ENCODE assay signal across 11 mouse cellular contexts in the genomic region with DNA sequence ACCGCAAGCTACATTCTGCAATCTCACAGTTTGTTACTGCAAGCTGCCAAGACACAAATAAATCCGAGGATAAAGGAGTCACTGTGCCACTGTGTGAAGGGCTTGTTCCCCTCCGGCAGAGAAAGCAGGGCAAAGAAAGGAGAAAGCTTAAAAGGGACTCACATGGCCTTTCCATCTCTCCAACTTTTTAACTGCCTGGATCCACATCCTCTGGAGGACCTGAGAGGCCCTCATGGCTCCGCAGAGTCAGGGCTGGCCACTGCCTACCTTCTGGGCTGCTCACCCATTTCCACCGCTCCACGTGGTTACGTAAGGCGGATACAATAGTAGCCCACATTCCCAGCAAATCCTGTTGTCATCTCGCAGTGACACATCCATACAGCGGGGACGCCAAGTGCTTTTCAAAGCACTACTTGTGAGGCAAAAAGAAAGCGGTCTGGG.
DNase-seq lines count a peak whose midpoint lies in the region; ATAC-seq lines count a peak whose summit lies in the region.
"Had no signal": no experiment of that assay in that cellular context is flagged by ENCODE, and none has a peak within 500 bp of the region (broad histone marks: within the 10 kb centered on the region; RNA-seq: fewer than 3 reads in every experiment).

No protein-coding gene starts in this region.

- peaks cover 10% of the 10 kb centered on the region; the same call in 1 of the 2 replicates for H3K4me1 ChIP-seq in neural tube, embryonic 12.5 days
- H3K4me1 ChIP-seq in midbrain, embryonic 14.5 days (ENCODE audit: control insufficient read depth, insufficient read depth, low read length) = peaks cover 12% of the 10 kb centered on the region
- H3K4me1 ChIP-seq in limb, embryonic 10.5 days = no peaks in the 10 kb centered on the region
- H3K4me1 ChIP-seq: embryonic facial prominence, embryonic 15.5 days had no signal

- H3K4me3 ChIP-seq in neural tube, embryonic 12.5 days = no peak overlapping the region
- H3K4me3 ChIP-seq in midbrain, embryonic 14.5 days (replicated peaks; ENCODE audit: low read depth, low read length) = no peak overlapping the region
- H3K4me3 ChIP-seq in limb, embryonic 10.5 days = no peak overlapping the region
- H3K4me3 ChIP-seq: embryonic facial prominence, embryonic 15.5 days had no signal

- WGBS in neural tube, embryonic 12.5 days = 73% methylated on average over 12 of the region's 12 CpGs
- WGBS in midbrain, embryonic 14.5 days = 33% methylated on average over 12 of the region's 12 CpGs
- 93% methylated on average over 12 of the region's 12 CpGs for WGBS in limb, embryonic 10.5 days

- no peak overlapping the region for H3K9ac ChIP-seq in neural tube, embryonic 12.5 days
- H3K9ac ChIP-seq in midbrain, embryonic 14.5 days (replicated peaks; ENCODE audit: low read length) = no peak overlapping the region
- H3K9ac ChIP-seq: embryonic facial prominence, embryonic 15.5 days; liver, postnatal 0 days had no signal

- no peak for DNase-seq in neural tube, embryonic 10.5 days (ENCODE audit: extremely low spot score, low spot score)
- peak; percentile 68 to 74 for DNase-seq in layer of hippocampus, adult 8-10 months (ENCODE audit: low spot score in 2 of 2)
- peak; percentile 53 for DNase-seq in midbrain, embryonic 14.5 days
- DNase-seq in limb, embryonic 10.5 days (ENCODE audit: low spot score) = no peak
- DNase-seq in lung, postnatal 10 days = no peak
- no peak for DNase-seq in natural killer cell, adult 2 months (ENCODE audit: low spot score in 2 of 2)
- no peak for DNase-seq in thymus, postnatal 36 days
- DNase-seq: adrenal gland, adult 8-10 months; liver, postnatal 0 days had no signal

- no peak overlapping the region for H3K4me2 ChIP-seq in neural tube, embryonic 12.5 days (replicated peaks)
- peak overlapping the region; percentile 30 for H3K4me2 ChIP-seq in midbrain, embryonic 14.5 days (ENCODE audit: low read length)
- H3K4me2 ChIP-seq: embryonic facial prominence, embryonic 15.5 days had no signal

- no peaks in the 10 kb centered on the region for H3K9me3 ChIP-seq in neural tube, embryonic 12.5 days
- no peaks in the 10 kb centered on the region for H3K9me3 ChIP-seq in midbrain, embryonic 14.5 days (ENCODE audit: control insufficient read depth, low read length)
- H3K9me3 ChIP-seq in limb, embryonic 10.5 days (replicated peaks) = no peaks in the 10 kb centered on the region
- H3K9me3 ChIP-seq: embryonic facial prominence, embryonic 15.5 days had no signal

- H3K36me3 ChIP-seq in neural tube, embryonic 12.5 days = no peaks in the 10 kb centered on the region
- no peaks in the 10 kb centered on the region for H3K36me3 ChIP-seq in midbrain, embryonic 14.5 days (ENCODE audit: control insufficient read depth, insufficient read depth, low read length)
- peaks cover 12% of the 10 kb centered on the region for H3K36me3 ChIP-seq in limb, embryonic 10.5 days
- H3K36me3 ChIP-seq: embryonic facial prominence, embryonic 15.5 days had no signal

- no peak overlapping the region for H3K27ac ChIP-seq in neural tube, embryonic 12.5 days
- H3K27ac ChIP-seq in midbrain, embryonic 14.5 days (replicated peaks; ENCODE audit: low read depth, low read length) = peak overlapping the region; percentile 60
- no peak overlapping the region for H3K27ac ChIP-seq in limb, embryonic 10.5 days
- H3K27ac ChIP-seq: embryonic facial prominence, embryonic 15.5 days had no signal

- no peaks in the 10 kb centered on the region for H3K27me3 ChIP-seq in neural tube, embryonic 12.5 days (replicated peaks)
- no peaks in the 10 kb centered on the region for H3K27me3 ChIP-seq in midbrain, embryonic 14.5 days (ENCODE audit: control insufficient read depth, insufficient read depth, low read length)
- no peaks in the 10 kb centered on the region for H3K27me3 ChIP-seq in limb, embryonic 10.5 days (ENCODE audit: low read depth, poor library complexity, severe bottlenecking)
- H3K27me3 ChIP-seq: embryonic facial prominence, embryonic 15.5 days had no signal

- peak; percentile 61; the same call in 1 of the 2 replicates for ATAC-seq in neural tube, embryonic 12.5 days (ENCODE audit: low FRiP score, low read depth)
- peak; percentile 55 for ATAC-seq in midbrain, embryonic 14.5 days (ENCODE audit: low FRiP score, low TSS enrichment)
- ATAC-seq: liver, postnatal 0 days had no signal

Comparison
In these comparisons a context has a peak if more than half of its experiments do, and no peak if none do; other contexts are left out.
1. DNase-seq: peak in layer of hippocampus, adult 8-10 months (2 of 2) and midbrain, embryonic 14.5 days (single experiment); none in neural tube, embryonic 10.5 days (single experiment), limb, embryonic 10.5 days (single experiment), lung, postnatal 10 days (single experiment), natural killer cell, adult 2 months (0 of 2) and thymus, postnatal 36 days (0 of 2).